Mouse (Mus musculus): ENCODE data around the gene Gdf15. TPM values are rescaled to one million over a fixed set of nuclear protein-coding genes. Genes with fewer than 3 reads are reported as not detected.

Gene Gdf15
- polyA plus RNA-seq, 1 experiment = 5.4 TPM

DNA sequence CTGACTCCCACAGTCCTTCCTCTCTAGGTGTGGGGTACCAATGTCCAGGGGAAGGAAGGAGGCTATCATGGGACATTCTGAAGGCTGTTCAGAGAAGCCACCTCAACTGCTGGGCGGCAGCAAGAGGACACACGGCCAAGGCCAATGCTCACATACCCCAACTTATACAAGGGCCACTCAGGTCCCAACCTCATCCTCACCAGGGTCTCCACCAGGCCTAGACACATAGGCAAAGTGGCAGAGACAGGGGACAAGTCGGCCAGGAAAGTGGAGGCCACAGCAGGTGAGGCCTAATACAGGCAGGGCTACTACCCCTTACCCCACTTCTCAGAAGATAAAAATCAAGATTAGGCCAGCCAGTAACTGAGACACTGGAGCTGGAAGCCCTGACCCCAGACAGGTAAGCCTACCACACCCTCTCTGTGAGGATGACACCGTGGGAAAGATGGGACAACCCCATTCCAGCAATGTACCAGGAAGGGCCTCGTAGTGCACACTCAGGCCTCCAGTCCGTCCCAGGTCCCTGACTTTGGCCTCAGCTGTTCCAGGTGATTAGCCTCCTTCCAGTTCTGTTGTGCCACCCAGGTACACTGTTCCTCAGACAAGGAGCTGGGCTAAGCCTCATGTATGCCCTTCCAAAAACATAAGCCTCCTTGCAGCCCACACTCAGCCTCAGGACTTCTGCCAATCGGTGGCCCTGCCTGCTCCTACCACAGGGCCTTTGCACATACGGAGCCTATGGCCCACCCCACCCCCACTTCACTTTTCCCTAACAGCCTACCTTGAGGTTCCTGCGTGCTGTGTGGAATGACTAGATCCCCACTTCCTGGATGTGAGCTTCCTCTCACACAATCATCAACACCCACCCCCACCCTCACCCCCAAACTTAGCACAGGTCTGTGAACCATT, 26.1 kb downstream of the Gdf15 start:
- 77% methylated on average over 9 of the region's 9 CpGs for WGBS
- no peak for TF ChIP-seq CTCF (IDR thresholded peaks at IDR 0.05; ENCODE audit: insufficient read depth, low read length)
- no peak for DNase-seq
- H3K4me3 ChIP-seq (replicated peaks; ENCODE audit: extremely low read depth, low read depth, low read length) = no peak overlapping the region
- H3K4me1 ChIP-seq (ENCODE audit: control insufficient read depth, insufficient read depth, low read length) = peaks cover 20% of the 10 kb centered on the region

DNA sequence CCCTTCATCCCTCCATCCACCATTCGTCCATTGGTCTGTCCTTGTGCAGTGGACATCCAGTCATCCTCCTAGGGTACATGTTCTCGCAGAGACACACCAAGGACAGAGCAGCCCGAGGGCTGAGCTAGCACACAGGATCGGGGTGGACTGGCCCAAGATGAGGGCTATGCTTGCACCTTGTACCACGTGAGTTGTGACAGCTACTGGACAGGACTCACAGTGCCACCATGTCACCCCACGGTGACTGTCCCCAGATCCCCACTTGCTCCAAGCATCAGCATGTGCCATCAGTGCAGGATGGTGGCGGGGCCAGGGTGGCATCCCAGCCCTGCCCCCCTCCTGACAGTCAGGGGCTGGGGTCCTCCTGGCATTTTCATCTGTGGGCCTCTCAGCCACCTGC, 27.7 kb downstream of the Gdf15 start:
- Histone ChIP-seq H3K4me1 (ENCODE audit: control insufficient read depth, insufficient read depth, low read length) (peaks cover 18% of the 10 kb centered on the region), H3K4me3 (replicated peaks; ENCODE audit: extremely low read depth, low read depth, low read length) (no peak overlapping the region)
- DNase-seq = no peak
- TF ChIP-seq POLR2A (IDR thresholded peaks at IDR 0.05; ENCODE audit: borderline replicate concordance, extremely low read depth, low read depth, low read length) (no peak), CTCF (IDR thresholded peaks at IDR 0.05; ENCODE audit: insufficient read depth, low read length) (no peak)
- WGBS = 90% methylated on average over 7 of the region's 7 CpGs

GRCm38 (mm10) chr8:70602139-70602811, 30.0 kb downstream of the Gdf15 start:
- H3K4me1 ChIP-seq (ENCODE audit: control insufficient read depth, insufficient read depth, low read length) = peaks cover 11% of the 10 kb centered on the region
- DNase-seq = no peak
- no peak overlapping the region for H3K4me3 ChIP-seq (replicated peaks; ENCODE audit: extremely low read depth, low read depth, low read length)
- WGBS = 91% methylated on average over 13 of the region's 13 CpGs
- TF ChIP-seq CTCF (IDR thresholded peaks at IDR 0.05; ENCODE audit: insufficient read depth, low read length) = no peak
- TF ChIP-seq POLR2A (IDR thresholded peaks at IDR 0.05; ENCODE audit: borderline replicate concordance, extremely low read depth, low read depth, low read length) = no peak

DNA sequence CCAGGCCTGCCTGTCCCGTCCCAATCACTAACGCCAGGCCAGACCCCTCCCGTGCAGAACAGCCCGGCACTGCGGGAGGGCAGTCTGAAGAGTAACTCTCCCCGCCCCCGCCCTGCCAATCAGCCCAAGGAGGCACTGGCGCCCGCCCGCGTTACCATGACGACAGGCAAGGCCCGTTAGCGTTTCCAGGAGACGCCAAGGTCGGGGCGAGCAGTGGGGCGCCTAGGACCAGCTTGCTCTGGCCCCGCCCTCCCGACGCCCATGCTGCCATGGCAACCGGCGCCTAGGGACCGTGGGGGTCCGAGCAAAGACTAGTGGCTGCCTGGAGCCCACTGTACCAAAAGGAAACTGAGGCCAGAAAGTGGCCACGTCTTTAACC, 31.0 kb downstream of the Gdf15 start:
- Histone ChIP-seq H3K4me1 (ENCODE audit: control insufficient read depth, insufficient read depth, low read length) (peaks cover 7% of the 10 kb centered on the region; the same call in 1 of the 2 replicates), H3K4me3 (replicated peaks; ENCODE audit: extremely low read depth, low read depth, low read length) (no peak overlapping the region)
- TF ChIP-seq CTCF (IDR thresholded peaks at IDR 0.05; ENCODE audit: insufficient read depth, low read length) (no peak), POLR2A (IDR thresholded peaks at IDR 0.05; ENCODE audit: borderline replicate concordance, extremely low read depth, low read depth, low read length) (no peak)
- DNase-seq = peak; percentile 60
- 7% methylated on average over 24 of the region's 26 CpGs for WGBS

GRCm38 (mm10) chr8:70600473-70601270, 31.6 kb downstream of the Gdf15 start:
- H3K4me3 ChIP-seq (replicated peaks; ENCODE audit: extremely low read depth, low read depth, low read length) = no peak overlapping the region
- WGBS = 31% methylated on average over 10 of the region's 10 CpGs
- DNase-seq = no peak
- H3K4me1 ChIP-seq (ENCODE audit: control insufficient read depth, insufficient read depth, low read length) = peaks cover 7% of the 10 kb centered on the region; the same call in 1 of the 2 replicates
- no peak; the same call in 1 of the 2 replicates for TF ChIP-seq POLR2A (IDR thresholded peaks at IDR 0.05; ENCODE audit: borderline replicate concordance, extremely low read depth, low read depth, low read length)
- no peak for TF ChIP-seq CTCF (IDR thresholded peaks at IDR 0.05; ENCODE audit: insufficient read depth, low read length)

DNA sequence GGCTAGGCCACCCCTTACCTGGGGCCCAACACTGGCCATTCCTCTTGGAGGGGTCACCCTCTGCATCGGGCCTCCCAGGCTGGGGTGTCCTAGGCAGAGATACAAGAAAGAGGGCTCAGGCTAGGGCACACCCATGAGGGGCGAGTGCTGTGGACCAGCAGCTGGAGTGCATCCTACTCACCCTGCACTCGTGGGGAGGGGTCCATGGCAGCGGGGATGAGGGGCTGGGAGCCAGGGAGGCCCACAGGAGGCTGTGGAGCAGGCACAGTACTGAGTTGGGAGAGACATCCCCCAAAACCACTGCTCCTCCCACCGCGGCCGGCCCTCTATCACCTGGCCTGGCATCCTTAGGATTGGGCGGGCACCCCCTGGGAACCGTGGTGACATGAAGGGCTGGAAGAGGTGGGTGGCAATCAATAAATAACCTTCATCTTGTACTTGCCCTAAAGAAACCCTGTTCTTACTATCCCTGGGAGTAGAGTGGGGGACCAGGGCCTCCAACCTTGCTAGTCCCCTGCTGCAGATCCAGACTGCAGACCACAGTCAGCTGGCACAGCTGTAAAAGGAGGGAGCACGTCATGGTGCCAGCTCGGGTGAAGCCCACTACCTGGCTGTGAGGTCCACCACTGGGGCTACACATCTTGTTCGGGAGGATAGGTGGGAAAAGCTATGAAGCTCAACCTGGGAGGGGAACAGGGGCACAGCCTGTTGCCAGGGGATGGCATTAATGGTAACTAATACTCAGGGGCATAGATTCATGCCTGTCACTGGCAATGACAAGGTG, 32.6 kb downstream of the Gdf15 start:
- 82% methylated on average over 12 of the region's 12 CpGs for WGBS
- no peak for DNase-seq

GRCm38 (mm10) chr8:70598722-70599121, 33.5 kb downstream of the Gdf15 start:
- no peak overlapping the region for H3K4me3 ChIP-seq (replicated peaks; ENCODE audit: extremely low read depth, low read depth, low read length)
- DNase-seq = no peak
- TF ChIP-seq POLR2A (IDR thresholded peaks at IDR 0.05; ENCODE audit: borderline replicate concordance, extremely low read depth, low read depth, low read length) (no peak), CTCF (IDR thresholded peaks at IDR 0.05; ENCODE audit: insufficient read depth, low read length) (no peak)
- peaks cover 12% of the 10 kb centered on the region; the same call in 1 of the 2 replicates for H3K4me1 ChIP-seq (ENCODE audit: control insufficient read depth, insufficient read depth, low read length)
- WGBS = 59% methylated on average over 10 of the region's 10 CpGs

More for the DNA sequence above, 32.6 kb downstream of the Gdf15 start:
- H3K4me3 ChIP-seq (replicated peaks; ENCODE audit: extremely low read depth, low read depth, low read length) = no peak overlapping the region
- peaks cover 12% of the 10 kb centered on the region; the same call in 1 of the 2 replicates for H3K4me1 ChIP-seq (ENCODE audit: control insufficient read depth, insufficient read depth, low read length)
- TF ChIP-seq POLR2A (IDR thresholded peaks at IDR 0.05; ENCODE audit: borderline replicate concordance, extremely low read depth, low read depth, low read length) = no peak
- TF ChIP-seq CTCF (IDR thresholded peaks at IDR 0.05; ENCODE audit: insufficient read depth, low read length) = no peak

GRCm38 (mm10) chr8:70598283-70598682, 34.0 kb downstream of the Gdf15 start:
- WGBS = 38% methylated on average over 29 of the region's 29 CpGs
- H3K4me3 ChIP-seq (replicated peaks; ENCODE audit: extremely low read depth, low read depth, low read length) = no peak overlapping the region
- H3K4me1 ChIP-seq (ENCODE audit: control insufficient read depth, insufficient read depth, low read length) = peaks cover 12% of the 10 kb centered on the region; the same call in 1 of the 2 replicates
- TF ChIP-seq CTCF (IDR thresholded peaks at IDR 0.05; ENCODE audit: insufficient read depth, low read length) = peak; percentile 49
- no peak for TF ChIP-seq POLR2A (IDR thresholded peaks at IDR 0.05; ENCODE audit: borderline replicate concordance, extremely low read depth, low read depth, low read length)
- peak; percentile 83 for DNase-seq

Data from lung, adult 2 months (tissue).